Mouse (Mus musculus): ENCODE measurements around the gene Cdk2. TPM values are rescaled to one million over a fixed set of nuclear protein-coding genes. Genes with fewer than 3 reads are reported as not detected.
"Not testable (repeated sequence)": the region's sequence is repeated elsewhere in the genome, so short reads cannot be mapped to it uniquely, and the experiment has no call there.

The Cdk2 gene
- total RNA-seq (2022), result 1 to 10 TPM; 2.5 to 5.9 (median 3.8) TPM

DNA sequence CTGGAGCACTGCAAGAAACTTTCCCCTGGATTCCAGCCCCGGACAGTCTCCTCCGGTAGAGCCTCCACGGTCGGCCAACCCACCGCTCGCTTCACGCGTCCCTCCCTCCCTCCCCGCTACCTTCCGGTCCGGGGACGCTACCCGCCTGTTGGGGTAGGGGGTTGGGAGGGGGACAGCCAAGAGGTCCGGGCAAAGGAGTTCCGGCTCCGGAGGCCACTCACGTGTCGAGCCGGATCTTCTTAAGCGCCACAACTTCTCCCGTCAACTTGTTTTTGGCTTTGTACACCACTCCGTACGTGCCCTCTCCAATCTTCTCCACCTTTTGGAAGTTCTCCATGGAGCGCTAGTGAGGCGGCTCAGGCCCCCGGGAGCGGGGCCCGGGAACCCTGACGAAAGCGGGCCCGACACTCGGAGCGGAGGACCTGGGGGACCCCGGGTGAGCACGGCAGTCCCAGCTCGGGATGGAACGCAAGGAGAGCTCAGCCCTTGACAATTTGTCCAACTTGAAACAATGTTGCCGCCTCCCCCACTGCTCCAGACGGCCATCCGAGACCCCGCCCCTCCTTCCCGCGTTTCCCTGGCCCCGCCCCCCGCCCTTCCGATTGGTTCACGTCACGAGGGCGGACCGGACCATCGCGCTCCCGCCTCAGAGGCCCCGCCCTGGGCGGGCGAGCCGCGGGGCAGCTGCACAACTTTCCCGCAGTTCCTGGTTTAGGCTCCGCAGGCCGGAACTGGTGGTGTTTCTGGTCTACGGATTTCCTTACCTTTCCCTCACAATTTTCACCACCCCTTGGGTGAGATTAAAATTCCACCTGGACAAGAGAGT is at the start of gene Cdk2:
Cdk2 (minus strand) TSS at position 541 of the 826 bp plus-strand sequence.
- peak; percentile 59 to 75 for DNase-seq (ENCODE audit: low spot score in 2 of 2)

DNA sequence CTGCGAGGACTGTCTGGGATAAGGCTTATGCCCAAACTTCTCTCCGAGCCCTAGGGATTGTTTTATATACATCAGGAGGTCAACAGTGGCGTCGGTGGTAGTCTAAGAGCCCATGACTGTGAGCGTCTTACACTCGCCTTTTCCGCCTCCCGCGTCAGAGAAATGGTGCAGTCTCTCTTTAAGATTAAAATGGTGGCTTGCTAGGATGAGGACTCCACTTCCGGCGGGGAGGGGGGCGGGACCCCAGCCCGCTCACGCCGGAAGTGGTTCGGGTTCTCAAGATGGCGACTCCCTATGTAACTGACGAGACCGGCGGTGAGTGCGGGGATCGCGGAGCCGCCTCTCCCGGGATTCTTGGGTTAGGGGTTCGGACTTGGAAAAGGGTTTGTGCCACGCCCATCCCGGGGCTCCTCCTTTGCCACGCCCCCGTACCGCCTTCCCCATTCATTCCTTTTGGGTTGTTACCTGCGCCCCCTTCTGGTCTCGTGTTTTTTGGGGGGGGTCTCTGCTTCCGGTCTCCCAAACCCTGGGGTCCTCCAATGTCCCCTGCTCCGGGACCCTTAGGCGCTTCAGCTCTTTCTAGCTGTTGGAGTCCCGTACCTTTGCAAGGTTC is 43.5 kb upstream of the Cdk2 start:
- peak; percentile 68 to 72 for DNase-seq (ENCODE audit: low spot score in 2 of 2)

DNA sequence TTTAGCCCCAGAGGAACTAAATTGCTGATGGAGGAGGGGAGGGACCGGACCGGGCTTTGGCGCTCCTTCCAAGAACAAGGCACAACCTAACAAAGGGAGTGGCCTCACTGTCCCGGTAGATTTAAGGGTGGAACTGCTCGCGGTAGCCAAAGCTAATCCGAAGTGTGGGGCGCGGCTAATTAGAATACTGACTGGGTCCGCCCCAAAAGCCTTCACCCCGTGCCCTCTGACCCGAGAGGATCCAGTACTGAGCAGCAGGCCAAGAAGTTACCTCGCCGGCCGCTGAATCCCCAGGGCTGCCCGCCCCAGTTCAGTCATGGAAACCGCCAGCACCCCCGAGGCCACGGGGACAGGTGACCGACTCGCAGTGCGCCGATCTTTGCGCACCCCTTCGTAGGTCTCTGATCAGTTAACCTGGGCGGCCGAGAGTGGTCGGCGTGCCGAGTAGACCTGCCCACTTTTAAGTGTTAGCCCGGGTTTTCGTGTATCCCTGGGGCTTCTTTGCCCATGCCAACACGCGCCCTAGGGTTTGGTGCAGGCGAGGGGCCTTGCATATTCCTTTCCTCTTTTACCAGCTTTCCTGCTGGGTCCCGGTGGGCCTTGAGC is 42.9 kb upstream of the Cdk2 start, which contains the start of gene Pym1:
Pym1 (plus strand) TSS at position 244 of the 606 bp plus-strand sequence.
- DNase-seq (ENCODE audit: low spot score in 2 of 2), result peak in 1 of 2 experiments; percentile 34

DNA sequence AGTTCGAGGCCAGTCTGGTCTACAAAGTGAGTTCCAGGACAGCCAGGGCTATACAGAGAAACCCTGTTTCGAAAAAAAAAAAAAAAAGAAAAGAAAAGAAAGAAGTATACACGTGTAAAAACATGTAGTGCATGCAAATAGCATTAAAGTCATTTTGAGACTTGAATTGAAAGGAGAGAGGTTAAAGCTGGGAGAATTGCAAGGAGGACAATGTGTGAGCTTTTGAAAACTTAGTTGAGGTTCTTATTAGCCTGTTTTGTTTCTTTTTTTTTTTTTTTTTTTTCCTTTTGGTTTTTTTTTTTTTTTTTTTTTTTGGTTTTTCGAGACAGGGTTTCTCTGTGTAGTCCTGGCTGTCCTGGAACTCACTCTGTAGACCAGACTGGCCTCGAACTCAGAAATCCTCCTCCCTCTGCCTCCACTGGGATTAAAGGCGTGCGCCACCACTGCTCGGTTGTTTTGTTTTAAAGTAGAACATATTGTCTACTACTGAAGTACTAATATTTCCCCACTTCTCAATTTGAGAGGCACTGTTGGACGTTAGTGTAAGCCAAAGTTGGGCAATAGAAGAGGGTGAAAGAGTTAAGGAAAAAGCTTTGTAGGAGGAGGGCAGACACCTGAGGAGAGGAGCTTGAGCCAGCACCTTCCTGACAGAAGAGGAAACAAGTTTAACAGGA is 42.3 kb upstream of the Cdk2 start:
- no peak for DNase-seq (ENCODE audit: low spot score in 2 of 2)

DNA sequence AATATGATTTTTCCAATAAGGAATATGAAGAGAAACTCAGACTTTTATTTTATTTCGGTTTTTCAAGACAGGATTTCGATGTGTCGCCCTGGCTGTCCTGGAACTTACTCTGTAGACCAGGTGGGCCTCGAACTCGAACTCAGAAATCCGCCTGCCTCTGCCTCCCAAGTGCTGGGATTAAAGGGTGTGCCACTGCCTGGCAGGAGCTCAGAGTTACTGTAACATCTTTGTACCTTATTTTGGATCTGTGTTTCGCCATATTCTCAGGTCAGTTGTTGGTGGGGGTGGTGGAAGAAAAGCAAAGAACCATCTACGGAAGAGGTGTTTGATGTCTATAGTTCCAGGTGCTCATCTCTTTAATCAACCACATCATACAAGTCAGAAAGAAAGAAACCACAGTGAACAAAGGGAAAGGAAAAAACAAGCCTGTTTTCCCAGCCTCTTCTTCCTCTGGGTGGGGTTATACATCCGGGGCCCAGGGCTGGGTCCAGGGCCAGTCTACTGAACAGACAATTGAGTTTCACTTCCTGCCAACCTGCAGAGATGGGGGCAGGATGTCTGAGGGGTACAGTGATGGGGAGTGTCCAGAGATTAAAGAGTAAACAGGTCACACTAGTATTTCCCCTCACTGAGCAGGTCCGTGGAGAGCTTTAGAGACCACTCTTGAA is 41.2 kb upstream of the Cdk2 start:
- DNase-seq (ENCODE audit: low spot score in 2 of 2), result no peak

DNA sequence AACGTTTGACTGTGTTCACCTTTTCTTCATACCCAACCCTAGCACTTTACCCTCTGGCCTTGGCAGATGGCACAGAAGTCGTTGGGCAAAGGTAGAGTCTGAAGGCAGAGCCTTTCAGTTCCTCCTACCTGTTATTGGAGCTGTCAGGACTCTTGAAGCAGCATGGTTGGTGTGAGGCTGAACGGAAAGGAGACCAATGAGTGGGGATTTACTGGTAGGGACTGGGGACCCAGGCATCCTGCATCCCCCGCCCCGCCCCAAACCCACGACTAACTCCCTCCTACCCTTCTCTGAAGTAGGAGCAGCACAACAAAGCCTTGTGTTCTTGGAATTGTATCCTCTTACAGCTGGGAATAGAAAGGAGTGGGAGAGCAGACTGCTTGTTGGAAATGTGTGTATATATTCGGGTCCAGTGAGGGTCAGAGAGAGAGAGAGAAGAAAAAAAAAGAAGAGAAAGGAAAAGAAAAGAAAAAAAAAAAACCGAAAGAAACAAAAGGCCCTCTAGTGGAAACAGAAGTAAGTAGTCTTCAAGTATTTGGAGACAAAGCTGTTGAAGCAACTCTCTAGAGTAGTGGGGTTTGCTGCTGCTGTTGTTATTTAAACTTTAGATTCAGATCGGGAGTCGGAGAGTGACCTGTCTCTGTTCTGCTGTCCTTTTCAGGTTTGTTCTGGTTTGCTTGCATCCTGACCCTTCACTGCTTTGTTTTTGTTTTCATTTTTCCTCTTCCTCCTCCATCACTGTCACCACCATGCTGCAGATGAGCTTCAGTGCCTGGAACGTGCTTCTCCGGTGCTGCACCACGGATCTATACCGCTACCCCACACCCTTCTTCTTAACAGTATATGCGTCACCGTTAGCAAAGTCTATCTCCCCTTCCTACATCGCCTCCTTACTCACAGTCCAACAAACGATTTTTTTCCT is 40.1 kb upstream of the Cdk2 start, which contains the start of gene Dgka:
Dgka (minus strand) TSS at position 176 of the 922 bp plus-strand sequence.
- DNase-seq (ENCODE audit: low spot score in 2 of 2), result no peak

DNA sequence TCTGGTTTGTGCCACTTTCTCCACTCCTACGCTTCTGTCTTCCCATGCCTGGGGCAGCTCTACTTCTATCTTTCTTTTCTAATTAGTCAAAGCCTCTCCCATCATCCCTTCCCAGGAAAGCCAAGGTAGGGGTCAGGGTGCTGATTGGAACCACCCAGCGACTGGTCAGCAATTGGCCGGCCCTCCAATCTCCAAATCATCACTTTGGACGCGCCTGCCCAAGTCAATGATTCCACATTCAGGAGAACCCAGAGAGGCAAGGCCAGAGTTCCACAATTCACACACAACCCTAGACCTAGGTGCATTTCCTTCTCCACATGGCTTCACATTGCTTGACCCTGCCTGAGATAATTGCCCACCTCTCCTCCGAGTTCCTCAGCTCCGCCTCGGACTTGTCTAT is 39.4 kb upstream of the Cdk2 start:
- DNase-seq (ENCODE audit: low spot score in 2 of 2), result peak in 1 of 2 experiments; percentile 10

DNA sequence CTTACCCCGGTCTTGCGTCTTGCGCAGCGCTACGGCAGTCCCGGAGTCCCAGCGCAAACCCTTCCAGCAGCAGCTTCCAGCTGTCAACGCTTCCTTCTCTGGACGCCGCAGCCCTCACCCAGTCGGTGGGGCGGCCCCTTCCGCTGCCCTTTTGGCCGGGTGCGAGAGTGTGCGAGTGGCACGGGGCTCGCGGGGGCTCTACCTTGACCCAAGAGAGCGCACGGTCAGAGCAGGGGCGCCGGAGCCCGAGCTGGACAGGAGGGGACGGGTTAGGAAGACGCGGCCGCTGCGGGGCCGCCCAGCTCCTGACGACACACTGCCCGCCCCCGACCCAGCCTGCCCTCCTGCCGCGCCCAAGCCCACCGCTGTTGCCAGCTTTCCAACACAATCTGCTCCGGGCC is 39.0 kb upstream of the Cdk2 start:
- peak in 1 of 2 experiments; percentile 50 for DNase-seq (ENCODE audit: low spot score in 2 of 2)

DNA sequence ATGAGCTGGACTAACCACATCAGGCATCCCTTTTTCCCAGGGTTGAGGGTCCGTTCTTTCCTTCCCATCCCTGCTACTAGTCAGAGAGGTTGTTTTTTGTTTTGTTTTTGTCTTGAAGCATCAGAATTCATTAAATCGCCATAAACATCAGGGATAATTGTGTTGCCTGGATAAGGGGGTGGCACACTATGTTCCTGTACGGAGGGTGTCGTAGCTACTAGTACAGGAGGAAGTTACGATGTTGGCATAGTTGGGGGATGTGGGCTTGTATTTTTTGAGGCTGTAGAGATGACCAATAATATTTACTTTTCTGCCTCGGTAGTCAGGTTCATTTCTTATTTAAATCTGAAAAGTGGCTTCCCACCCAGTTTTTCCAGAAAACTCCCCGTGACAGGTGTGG is 38.4 kb upstream of the Cdk2 start:
- no peak for DNase-seq (ENCODE audit: low spot score in 2 of 2)

DNA sequence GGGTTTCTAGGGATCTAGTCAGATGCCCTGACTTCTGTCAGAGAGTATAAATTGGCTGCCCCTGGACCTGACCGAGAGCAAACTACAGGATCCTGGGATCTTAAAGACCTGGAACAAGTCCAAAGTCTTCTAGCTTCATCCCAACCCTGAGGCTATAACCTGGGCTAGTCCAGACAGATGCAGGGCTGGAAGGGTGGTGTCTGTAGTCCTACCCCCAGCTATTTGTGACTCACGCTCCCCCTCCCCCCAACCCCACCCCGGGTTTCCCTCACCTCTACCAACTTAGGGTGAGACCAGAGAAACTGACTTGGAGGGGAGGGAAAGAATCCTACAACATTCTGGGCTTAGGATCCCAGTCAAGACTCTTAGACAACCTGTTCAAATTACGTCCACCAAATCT is 37.8 kb upstream of the Cdk2 start:
- no peak for DNase-seq (ENCODE audit: low spot score in 2 of 2)

DNA sequence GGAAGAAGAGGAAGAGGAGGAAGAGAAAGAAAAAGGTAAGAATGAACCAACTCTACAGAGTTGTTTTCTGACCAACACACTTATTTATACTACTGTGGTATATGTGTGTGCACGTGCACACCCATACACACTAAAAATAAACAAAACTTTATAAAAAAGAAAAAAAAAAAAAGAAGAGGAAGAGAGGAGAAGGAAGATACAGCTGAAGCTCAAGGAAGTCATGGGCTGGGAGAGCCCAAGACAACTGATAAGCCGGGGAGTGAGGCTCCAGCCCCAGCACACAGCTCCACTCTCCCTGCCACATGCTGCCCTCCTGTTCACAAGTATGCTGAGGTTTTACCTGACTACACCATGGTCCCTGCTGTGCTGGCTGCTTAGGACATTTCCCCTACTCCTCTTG is 35.5 kb upstream of the Cdk2 start:
- no peak for DNase-seq (ENCODE audit: low spot score in 2 of 2)

DNA sequence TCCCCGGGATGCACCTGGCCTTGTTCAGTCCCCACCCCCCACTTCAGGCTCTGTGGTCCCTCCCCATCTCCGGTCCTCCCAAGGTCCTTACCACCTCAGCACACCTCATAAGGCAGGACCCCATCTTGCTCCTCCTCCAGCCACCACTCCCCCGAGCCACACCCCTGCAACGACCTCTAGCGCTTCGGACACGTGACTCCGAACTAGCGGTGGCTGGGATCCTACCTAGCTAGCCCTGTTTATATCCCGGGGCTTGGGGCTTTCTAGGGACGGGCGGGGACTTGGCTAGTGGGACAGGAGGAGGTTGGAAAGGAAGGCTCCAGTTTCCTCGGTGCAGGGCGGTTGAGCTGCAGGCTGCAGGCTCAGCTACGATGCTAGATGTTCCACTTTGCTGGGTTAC is 32.6 kb upstream of the Cdk2 start:
- no peak for DNase-seq (ENCODE audit: low spot score in 2 of 2)

DNA sequence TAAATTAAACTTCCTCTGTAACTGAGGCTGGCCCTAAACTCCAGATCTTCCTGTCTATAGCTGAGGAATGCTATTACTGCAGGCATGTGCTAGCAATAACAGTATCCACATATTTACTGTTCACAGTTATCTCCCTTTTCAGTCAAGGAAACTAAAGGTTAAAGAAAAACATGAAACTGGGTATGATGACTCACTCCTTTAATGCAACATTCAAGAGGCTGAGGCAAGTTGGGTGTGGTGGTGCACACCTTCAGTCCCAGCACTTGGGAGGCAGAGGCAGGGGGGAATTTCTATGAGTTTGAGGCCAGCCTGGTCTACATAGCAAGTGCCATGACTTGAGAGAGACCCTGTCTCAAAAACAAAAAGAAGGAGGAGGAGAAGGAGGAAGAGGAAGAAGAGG is 27.2 kb upstream of the Cdk2 start:
- no peak for DNase-seq (ENCODE audit: low spot score in 2 of 2)

DNA sequence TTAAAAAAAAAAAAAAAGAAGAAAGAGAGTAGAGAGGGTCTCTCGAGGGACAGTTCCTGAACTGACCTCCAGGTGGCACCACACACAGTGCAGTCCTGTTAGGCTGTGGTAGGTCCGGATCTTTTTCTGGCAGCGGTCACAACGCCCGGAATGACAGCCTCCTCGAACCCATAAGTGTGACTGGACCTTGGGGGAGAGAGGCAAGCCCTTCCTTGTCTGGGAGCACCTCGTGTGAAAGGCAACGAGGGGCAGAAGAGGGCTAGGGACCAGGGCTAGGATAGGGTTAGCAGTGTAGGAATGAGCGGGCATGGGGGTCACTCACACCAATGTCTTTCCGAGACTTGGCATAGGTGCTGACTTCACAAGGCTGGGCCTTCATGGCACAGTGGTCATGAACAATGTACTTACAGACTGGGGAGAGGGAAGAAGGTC is 26.2 kb upstream of the Cdk2 start:
- peak in 1 of 2 experiments; percentile 47 for DNase-seq (ENCODE audit: low spot score in 2 of 2)

DNA sequence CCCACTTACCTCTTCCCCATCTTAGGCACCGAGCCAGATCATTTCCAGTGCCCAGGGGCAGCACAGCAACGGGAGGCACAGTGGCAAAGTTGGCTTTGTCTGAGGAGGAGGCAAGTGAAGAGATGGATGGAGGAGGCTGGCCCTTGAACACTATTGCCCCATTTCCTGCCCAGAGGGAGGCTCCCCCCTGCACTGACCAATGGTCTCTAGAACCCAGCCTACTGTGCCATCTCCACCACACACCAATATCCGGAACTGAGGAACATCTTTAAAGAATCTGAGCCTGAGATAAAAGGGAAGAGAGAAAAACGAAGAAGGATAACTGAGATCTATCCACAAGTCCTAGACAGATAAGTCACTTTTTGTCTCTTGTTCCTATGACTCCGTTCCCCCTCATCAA is 23.2 kb upstream of the Cdk2 start:
- DNase-seq (ENCODE audit: low spot score in 2 of 2), result no peak

DNA sequence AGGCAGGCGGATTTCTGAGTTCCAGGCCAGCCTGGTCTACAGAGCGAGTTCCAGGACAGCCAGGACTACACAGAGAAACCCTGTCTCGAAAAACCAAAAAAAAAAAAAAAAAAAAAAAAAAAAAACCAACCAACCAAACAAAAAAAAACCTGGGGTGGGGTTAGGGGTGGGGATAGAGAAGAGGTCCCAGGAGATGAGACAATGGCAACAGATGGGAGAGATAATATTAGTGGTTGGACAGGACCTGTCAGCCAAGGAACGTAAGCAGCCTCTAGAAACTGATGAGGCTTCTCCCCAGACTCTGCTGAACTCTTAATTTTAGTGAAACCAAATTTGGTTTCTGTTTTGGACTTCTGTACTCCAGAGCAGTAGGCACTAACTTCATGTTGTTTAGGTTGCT is 20.6 kb upstream of the Cdk2 start:
- DNase-seq (ENCODE audit: low spot score in 2 of 2), result not testable (repeated sequence)

DNA sequence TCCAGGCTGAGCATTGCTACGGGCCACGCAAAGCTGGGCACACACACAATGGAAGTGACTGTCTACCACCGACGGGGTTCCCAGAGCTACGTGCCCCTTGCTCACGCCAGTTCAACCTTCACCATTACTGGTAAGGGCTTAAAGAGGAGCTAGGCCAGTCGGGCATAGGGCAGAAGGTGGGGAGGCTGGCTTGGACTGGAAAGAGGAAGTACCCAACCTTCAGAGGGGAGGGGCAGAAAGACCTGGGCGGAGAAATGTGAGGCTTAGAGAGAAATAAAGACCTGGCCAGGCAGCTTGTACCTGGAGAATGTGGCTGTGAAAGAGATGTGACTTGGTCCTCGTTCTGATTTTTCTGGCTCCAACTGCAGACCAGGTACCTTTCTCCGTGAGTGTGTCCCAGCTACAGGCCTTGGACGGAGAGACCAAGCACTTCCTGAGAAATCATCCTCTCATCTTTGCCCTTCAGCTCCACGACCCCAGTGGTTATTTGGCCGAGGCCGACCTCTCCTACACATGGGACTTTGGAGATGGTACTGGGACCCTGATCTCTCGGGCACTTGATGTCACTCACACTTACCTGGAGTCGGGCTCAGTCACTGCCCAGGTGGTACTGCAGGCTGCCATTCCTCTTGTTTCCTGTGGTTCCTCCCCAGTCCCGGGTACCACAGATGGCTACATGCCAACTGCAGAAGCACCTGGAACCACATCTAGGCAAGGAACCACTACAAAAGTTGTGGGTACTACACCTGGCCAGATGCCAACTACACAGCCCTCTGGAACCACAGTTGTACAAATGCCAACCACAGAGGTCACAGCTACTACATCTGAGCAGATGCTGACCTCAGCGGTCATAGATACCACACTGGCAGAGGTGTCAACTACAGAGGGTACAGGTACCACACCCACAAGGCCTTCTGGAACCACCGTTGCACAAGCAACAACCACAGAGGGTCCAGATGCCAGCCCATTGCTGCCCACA is 11.0 kb upstream of the Cdk2 start:
- no peak for DNase-seq (ENCODE audit: low spot score in 2 of 2)

DNA sequence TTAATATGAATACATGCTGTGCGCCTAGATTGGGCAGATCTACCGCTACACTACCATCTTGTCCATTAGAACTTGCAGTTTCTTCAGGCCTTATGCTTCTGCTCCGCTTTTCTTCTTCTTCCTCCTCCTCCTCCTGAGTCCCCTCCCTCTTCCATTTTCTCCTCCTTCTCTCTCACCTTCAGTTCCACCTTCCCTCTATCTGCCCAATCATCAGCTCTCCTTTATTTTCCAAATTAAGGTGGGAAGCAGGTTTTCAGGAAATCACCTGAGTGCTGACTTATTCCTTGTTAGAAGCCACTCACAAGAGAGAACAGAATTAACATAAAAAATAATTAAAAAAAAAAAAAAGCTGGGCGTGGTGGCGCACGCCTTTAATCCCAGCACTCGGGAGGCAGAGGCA is 6.5 kb upstream of the Cdk2 start:
- DNase-seq (ENCODE audit: low spot score in 2 of 2), result not testable (repeated sequence)

DNA sequence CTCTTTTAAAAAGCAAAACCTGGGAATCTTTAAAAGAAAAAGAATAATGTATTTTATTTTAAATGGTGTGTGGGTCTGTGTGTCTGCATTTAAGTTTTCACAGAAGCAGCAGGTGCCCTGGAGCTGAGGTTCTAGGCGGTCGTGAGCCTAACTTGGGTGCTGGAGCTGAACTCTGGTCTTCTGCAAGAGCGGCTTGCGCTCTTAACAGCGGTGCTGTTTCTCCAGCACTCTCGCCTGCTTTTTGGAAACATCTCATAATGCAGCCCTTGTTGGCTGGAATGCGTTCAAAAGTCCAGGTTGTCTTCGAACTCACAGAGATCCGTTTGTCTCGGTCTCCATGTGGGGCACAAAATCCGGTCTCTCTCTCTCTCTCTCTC is 474 bp upstream of the Cdk2 start:
- DNase-seq (ENCODE audit: low spot score in 2 of 2), result no peak

All from left cerebral cortex, adult 8-10 months (tissue).